Mouse (Mus musculus) kidney, postnatal 14 days (tissue): ENCODE data around the gene Pdzrn3.

Experiments used
- DNase-seq: peaks from one replicate; pipeline ENCODE4 v3.0.0; 2022; ENCODE audit warnings: mixed read lengths

The Pdzrn3 gene

GRCm38 (mm10) chr6:101325842-101326639 lies 51.7 kb downstream of the Pdzrn3 start:
- DNase-seq, result no peak

- DNase-seq, result no peak
Measured at GRCm38 (mm10) chr6:101322580-101322979, 55.1 kb downstream of the Pdzrn3 start.

- no peak for DNase-seq
Measured at GRCm38 (mm10) chr6:101320386-101320785, 57.3 kb downstream of the Pdzrn3 start.

GRCm38 (mm10) chr6:101319374-101319967 lies 58.2 kb downstream of the Pdzrn3 start:
- no peak for DNase-seq

GRCm38 (mm10) chr6:101318530-101318929 lies 59.2 kb downstream of the Pdzrn3 start:
- DNase-seq, result no peak

- no peak for DNase-seq
Measured at GRCm38 (mm10) chr6:101311446-101311845, 66.3 kb downstream of the Pdzrn3 start.

- no peak for DNase-seq
Measured at GRCm38 (mm10) chr6:101310491-101310890, 67.2 kb downstream of the Pdzrn3 start.

GRCm38 (mm10) chr6:101307964-101308531 lies 69.6 kb downstream of the Pdzrn3 start:
- DNase-seq, result no peak

GRCm38 (mm10) chr6:101306834-101307233 lies 70.9 kb downstream of the Pdzrn3 start:
- DNase-seq, result no peak

- DNase-seq, result no peak
Measured at GRCm38 (mm10) chr6:101305543-101305942, 72.2 kb downstream of the Pdzrn3 start.

GRCm38 (mm10) chr6:101303959-101304738 lies 73.5 kb downstream of the Pdzrn3 start:
- no peak for DNase-seq

- DNase-seq, result no peak
Measured at GRCm38 (mm10) chr6:101303501-101303900, 74.2 kb downstream of the Pdzrn3 start.

- DNase-seq, result no peak
Measured at GRCm38 (mm10) chr6:101301154-101301553, 76.5 kb downstream of the Pdzrn3 start.

GRCm38 (mm10) chr6:101299434-101299833 lies 78.3 kb downstream of the Pdzrn3 start:
- DNase-seq, result no peak

- DNase-seq, result no peak
Measured at GRCm38 (mm10) chr6:101297563-101298520, 79.9 kb downstream of the Pdzrn3 start.

- no peak for DNase-seq
Measured at GRCm38 (mm10) chr6:101296997-101297396, 80.7 kb downstream of the Pdzrn3 start.

- no peak for DNase-seq
Measured at GRCm38 (mm10) chr6:101296280-101296679, 81.4 kb downstream of the Pdzrn3 start.

GRCm38 (mm10) chr6:101293036-101293572 lies 84.6 kb downstream of the Pdzrn3 start:
- no peak for DNase-seq

GRCm38 (mm10) chr6:101291944-101292343 lies 85.8 kb downstream of the Pdzrn3 start:
- DNase-seq, result no peak

- no peak for DNase-seq
Measured at GRCm38 (mm10) chr6:101290160-101290559, 87.5 kb downstream of the Pdzrn3 start.

GRCm38 (mm10) chr6:101289428-101289827 lies 88.3 kb downstream of the Pdzrn3 start:
- DNase-seq, result no peak
